Mouse (Mus musculus) v-Abl transformed pro-B cells (cell line): ENCODE measurements around the gene Coa3.

Source experiments
- in situ Hi-C, 2 experiments: fragments of 400-800 bp; cut with MboI; formaldehyde crosslinking; loops; one replicate each; pipeline ENCODE4 v1.15.1; 2025; ENCODE audit not compliant: unreplicated experiment in 2 of 2

The Coa3 gene

GRCm38 (mm10) chr11:101278223-101279192, at the start of gene Coa3, which contains the start of gene Cntd1:
TSS of gene Coa3 (minus strand) at chr11:101279114.
TSS of gene Cntd1 (plus strand) at chr11:101279012.
- in situ Hi-C loops: no loop called here

GRCm38 (mm10) chr11:101327311-101327710, 48.4 kb upstream of the Coa3 start:
- in situ Hi-C loops: loop anchor here in 1 of 2 experiments (10.0 kb wide), 1 partner anchor 107 kb away; no protein-coding TSS in a partner anchor

- in situ Hi-C loops: loop anchor here in 1 of 2 experiments (10.0 kb wide), 1 partner anchor 109 kb away; no protein-coding TSS in a partner anchor
Observed at GRCm38 (mm10) chr11:101326147-101326546, 47.2 kb upstream of the Coa3 start.

DNA sequence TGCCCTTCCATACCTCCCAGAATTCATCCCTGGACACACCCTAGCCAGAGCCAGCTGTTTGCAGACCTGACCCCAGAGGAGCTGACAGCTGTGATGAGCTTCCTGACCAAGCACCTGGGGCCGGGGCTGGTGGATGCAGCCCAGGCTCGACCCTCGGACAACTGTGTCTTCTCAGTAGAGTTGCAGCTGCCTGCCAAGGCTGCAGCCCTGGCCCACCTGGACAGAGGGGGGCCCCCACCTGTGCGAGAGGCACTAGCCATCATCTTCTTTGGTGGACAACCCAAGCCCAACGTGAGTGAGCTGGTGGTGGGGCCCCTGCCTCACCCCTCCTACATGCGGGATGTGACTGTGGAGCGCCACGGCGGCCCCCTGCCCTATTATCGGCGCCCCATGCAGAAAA, 46.3 kb upstream of the Coa3 start:
- in situ Hi-C loops: loop anchor here in 1 of 2 experiments (10.0 kb wide), 1 partner anchor 110 kb away; no protein-coding TSS in a partner anchor

DNA sequence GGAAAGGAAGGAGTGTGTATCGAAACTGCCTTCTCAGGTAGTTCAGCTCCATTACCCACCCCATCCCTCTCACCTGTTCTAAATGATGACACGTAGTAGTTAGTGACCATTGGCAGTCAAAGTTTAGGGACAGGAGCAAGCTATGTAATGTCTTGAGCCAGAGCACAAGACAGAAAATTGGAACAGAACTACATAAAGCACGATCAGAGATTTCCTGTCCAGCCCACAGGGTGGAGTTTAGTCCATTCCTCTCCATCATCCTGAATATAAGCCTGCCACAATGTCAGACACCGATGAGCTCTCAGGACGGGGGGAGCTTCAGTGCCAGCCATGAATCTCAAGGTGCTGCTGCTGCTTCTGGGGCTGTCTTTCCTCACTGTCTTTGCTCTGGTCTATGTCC, 45.8 kb upstream of the Coa3 start, which contains the start of gene Aoc2:
TSS of gene Aoc2 (plus strand) at position 301 of the 400 bp plus-strand sequence.
- in situ Hi-C loops: loop anchor here (5.0 to 10.0 kb wide), 2 partner anchors 73 to 110 kb away; no protein-coding TSS in a partner anchor

DNA sequence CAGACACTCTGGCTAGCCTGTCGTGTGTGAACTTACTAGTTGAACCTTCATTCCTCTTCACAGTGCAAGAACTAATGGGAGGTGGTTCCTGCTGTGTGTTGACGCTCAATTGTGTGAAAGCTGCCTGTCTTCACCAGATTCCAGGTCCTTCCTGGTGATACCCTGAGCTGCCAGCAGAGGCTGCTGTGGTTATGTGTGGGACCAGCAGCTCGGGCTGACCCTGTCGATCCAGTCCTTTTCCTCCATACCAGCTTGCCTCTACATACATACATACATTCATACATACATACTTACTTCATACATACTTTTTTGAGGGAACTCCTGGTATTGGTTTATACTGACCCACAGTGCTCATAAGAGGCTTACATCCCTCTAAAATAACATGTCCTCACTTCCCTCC, 44.7 kb upstream of the Coa3 start:
- in situ Hi-C loops: loop anchor here (5.0 to 10.0 kb wide), 2 partner anchors 74 to 111 kb away; no protein-coding TSS in a partner anchor

GRCm38 (mm10) chr11:101316501-101316917, 37.6 kb upstream of the Coa3 start:
- in situ Hi-C loops: no loop called here

GRCm38 (mm10) chr11:101315665-101316500, 37.0 kb upstream of the Coa3 start, which contains the start of gene Psme3:
TSS of gene Psme3 (plus strand) at chr11:101316213.
- in situ Hi-C loops: no loop called here

GRCm38 (mm10) chr11:101315082-101315650, 36.3 kb upstream of the Coa3 start:
- in situ Hi-C loops: no loop called here

DNA sequence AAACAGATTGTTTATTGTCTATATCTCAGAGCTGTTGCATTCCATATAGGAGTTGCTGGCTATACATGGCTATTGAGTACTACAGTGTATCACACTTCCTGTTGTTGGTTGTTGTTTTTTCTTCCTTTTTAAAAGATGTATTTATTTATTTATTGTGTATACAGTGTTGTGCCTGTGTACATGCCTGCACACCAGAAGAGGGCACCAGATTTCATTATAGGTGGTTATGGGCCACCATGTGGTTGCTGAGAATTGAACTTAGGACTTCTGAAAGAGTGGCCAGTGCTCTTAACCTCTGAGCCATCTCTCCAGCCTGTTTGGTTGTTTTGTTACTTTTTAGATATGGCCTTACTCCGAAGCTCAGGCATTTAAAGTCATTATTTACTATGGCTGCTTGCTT, 35.7 kb upstream of the Coa3 start:
- in situ Hi-C loops: no loop called here

GRCm38 (mm10) chr11:101312150-101312549, 33.2 kb upstream of the Coa3 start:
- in situ Hi-C loops: no loop called here

DNA sequence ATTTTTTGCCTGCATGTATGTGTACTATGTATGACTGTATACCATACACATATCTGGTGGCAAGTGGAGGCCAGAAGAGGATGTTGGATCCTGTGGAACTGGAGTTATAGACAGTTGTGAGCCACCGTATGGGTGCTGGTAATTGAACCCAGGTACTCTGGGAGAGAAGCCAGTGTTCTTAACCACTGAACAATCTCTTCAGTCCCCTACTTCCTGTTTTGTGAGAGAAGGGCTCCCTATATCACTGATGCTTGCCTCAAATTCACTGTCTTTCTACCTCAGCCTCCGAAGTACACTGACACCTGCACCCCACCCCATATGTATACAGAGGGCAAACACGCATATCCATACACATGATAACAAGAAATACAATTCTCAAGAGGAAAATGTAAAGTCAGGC, 32.2 kb upstream of the Coa3 start:
- in situ Hi-C loops: no loop called here

DNA sequence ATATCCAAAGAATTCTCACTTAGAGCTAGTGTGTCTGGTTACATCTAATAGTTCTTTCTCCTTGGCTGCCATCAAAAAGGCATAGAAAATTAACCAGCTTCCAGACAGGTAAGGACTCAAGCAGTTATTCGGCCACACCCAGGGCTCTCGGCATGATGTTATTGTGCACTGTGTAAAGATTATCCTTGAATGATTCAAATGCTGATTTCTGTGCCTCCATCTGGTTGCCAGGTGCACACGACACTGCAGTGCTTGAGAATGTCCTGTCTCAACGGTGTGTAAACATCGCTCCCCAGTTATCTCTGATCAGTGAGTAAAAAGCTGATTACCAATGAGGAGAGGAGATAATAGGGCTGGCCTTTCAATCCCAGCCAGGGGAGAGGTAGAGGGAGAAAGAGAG, 28.8 kb upstream of the Coa3 start:
- in situ Hi-C loops: loop anchor here in 1 of 2 experiments (10.0 kb wide), 1 partner anchor 93 kb away; no protein-coding TSS in a partner anchor

- in situ Hi-C loops: loop anchor here (5.0 to 10.0 kb wide), 2 partner anchors 87 to 90 kb away; no protein-coding TSS in a partner anchor
Observed at GRCm38 (mm10) chr11:101302004-101302798, 23.3 kb upstream of the Coa3 start, which contains the start of gene Becn1. TSS of gene Becn1 (minus strand) at chr11:101302286.

DNA sequence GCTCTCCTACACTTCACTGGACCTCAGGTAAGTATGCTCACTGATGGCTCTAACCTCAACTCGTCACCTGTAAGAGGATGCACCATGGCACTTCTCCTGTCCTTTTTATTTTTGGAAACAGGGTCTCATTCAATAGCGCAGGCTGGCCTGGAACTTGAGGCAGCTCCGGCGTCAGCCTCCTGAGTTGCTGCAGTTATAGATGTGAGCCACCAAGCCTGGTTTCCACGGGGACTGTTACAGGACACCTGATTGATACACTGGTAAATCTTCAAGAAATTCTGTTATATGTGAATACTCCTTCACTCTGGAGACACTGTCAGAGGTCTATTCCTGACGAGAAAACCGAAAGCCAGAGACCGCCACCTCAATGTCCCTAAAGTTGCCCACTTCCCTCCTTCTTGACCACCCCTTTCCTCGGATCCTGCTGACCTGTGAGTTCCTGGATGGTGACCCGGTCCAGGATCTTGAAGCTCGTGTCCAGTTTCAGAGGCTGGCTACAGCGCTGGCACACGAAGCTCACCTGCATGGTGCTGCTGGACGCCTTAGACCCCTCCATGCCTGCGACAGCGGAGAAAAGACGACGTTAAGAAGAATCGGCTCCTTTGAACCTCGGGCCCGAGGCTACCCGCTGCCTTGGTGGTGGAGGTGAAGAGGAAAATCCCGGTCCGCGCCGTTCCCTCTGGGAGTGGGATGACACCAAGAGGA, 22.5 kb upstream of the Coa3 start:
- in situ Hi-C loops: loop anchor here (5.0 to 10.0 kb wide), 2 partner anchors 87 to 89 kb away; no protein-coding TSS in a partner anchor

DNA sequence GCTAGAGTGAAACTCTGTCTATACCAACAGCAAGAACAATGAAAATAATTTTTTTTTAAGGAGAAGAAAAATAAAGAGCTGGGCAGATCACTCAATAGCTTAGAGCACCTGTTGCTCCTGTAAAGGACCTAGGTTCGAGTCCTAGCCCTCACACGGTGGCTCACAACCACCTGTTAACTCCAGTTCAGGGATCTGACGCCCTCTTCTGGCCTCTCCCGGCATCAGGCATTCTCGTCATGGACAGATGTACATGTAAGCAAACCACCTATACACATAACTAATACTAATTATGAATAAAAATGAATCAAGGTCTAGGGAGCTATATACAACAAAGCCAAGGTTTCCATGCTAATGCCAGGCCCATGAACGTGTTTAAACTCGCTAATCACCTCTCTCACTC, 22.0 kb upstream of the Coa3 start:
- in situ Hi-C loops: loop anchor here (5.0 to 10.0 kb wide), 2 partner anchors 86 to 89 kb away; no protein-coding TSS in a partner anchor

GRCm38 (mm10) chr11:101295191-101295590, 16.3 kb upstream of the Coa3 start:
- in situ Hi-C loops: no loop called here

- in situ Hi-C loops: no loop called here
Observed at GRCm38 (mm10) chr11:101291231-101291630, 12.3 kb upstream of the Coa3 start.
